Mouse (Mus musculus): ENCODE measurements around the gene Dusp19. TPM values are rescaled to one million over a fixed set of nuclear protein-coding genes. Genes with fewer than 3 reads are reported as not detected.

Gene Dusp19
- 4.6 to 6.6 TPM (median 5.3 TPM) in 4 replicates for total RNA-seq (2023; ENCODE audit: inconsistent age)

GRCm38 (mm10) chr2:80616854-80617737 is at the start of gene Dusp19, which contains the start of gene Nup35:
Gene Dusp19 (plus strand): TSS chr2:80617045.
Gene Nup35 (plus strand): TSS chr2:80617236.

GRCm38 (mm10) chr2:80581043-80581711 is 35.7 kb upstream of the Dusp19 start, which contains the start of gene Nckap1:
Gene Nckap1 (minus strand): TSS chr2:80581380.

Other genes starting within 250 kb of the Dusp19 start
- not detected in 4 replicates for gene Frzb, start 169.4 kb upstream of the Dusp19 start, total RNA-seq (2023; ENCODE audit: inconsistent age)
- gene Nckap1, start 35.7 kb upstream of the Dusp19 start, total RNA-seq (2023; ENCODE audit: inconsistent age): 0.13 to 0.21 TPM in 2 of 4 replicates, not detected in the others
- gene Nup35, start 191 bp downstream of the Dusp19 start, total RNA-seq (2023; ENCODE audit: inconsistent age): 16.0 to 25.6 TPM (median 18.9 TPM) in 4 replicates